Mouse (Mus musculus) liver, embryonic 12.5 days (tissue): ENCODE data around the gene Prkci. TPM values are rescaled to one million over a fixed set of nuclear protein-coding genes. Genes with fewer than 3 reads are reported as not detected.

ENCODE experiments used
- ATAC-seq: fragments of 200-750 bp; cut with Nextera tagmentation; 2 replicates; pipeline ENCODE4 v1.8.0; 2017; ENCODE audit warnings: moderate number of reproducible peaks, mild to moderate bottlenecking, moderate library complexity
- H3K27ac ChIP-seq: fragments of 300-500 bp; sonication (generic); 2 replicates; pipeline ENCODE4 v1.5.1; 2016; ENCODE audit warnings: mild to moderate bottlenecking
- H3K27me3 ChIP-seq: fragments of 300-500 bp; sonication (generic); replicated peaks from 2 replicates; pipeline ENCODE4 v1.6.1; 2016; ENCODE audit warnings: mild to moderate bottlenecking, moderate library complexity
- H3K36me3 ChIP-seq: fragments of 300-500 bp; sonication (generic); 2 replicates; pipeline ENCODE4 v1.6.1; 2016; ENCODE audit warnings: mild to moderate bottlenecking, moderate library complexity
- H3K4me1 ChIP-seq: fragments of 300-500 bp; sonication (generic); 2 replicates; pipeline ENCODE4 v1.6.1; 2016
- H3K4me2 ChIP-seq: fragments of 300-500 bp; sonication (generic); 2 replicates; pipeline ENCODE4 v1.6.1; 2016; ENCODE audit warnings: mild to moderate bottlenecking, moderate library complexity
- H3K4me3 ChIP-seq: fragments of 300-500 bp; sonication (generic); 2 replicates; pipeline ENCODE4 v1.5.1; 2016; ENCODE audit warnings: mild to moderate bottlenecking, moderate library complexity
- H3K9ac ChIP-seq: fragments of 300-500 bp; sonication (generic); 2 replicates; pipeline ENCODE4 v1.6.1; 2016; ENCODE audit warnings: mild to moderate bottlenecking, moderate library complexity
- H3K9me3 ChIP-seq: fragments of 300-500 bp; sonication (generic); replicated peaks from 2 replicates; pipeline ENCODE4 v1.6.1; 2016; ENCODE audit warnings: mild to moderate bottlenecking, moderate library complexity
- WGBS: fragments of 180-500 bp; shearing (Covaris S2); methylation state at CpG from one replicate; pipeline ENCODE4 v1.1.7; 2016; ENCODE audit not compliant: insufficient replicate concordance; 5-methylcytosine and 5-hydroxymethylcytosine counted together
- microRNA-seq: library from miRNA; unstranded; fragments of <30 nt; microRNA quantifications from one replicate; pipeline ENCODE4, GENCODE M21; 2017
- polyA plus RNA-seq: library from polyadenylated mRNA; unstranded; fragments of >200 nt; fragmentation: Nextera tagmentation; extraction: Ambion mirVana; gene quantifications from 2 replicates; pipeline ENCODE4 v1.2.1, GENCODE M21; 2016

The Prkci gene
- polyA plus RNA-seq, 1 experiment from 2014 or later, result 12.5 TPM

- H3K9me3 ChIP-seq, result no peaks in the 10 kb centered on the region
Observed at GRCm38 (mm10) chr3:31095179-31095490, 99.6 kb downstream of the Prkci start.

GRCm38 (mm10) chr3:31095491-31096154 lies 100.1 kb downstream of the Prkci start:
- peak overlapping the region; percentile 99 for H3K4me2 ChIP-seq
- WGBS, result 1% methylated on average over 32 of the region's 33 CpGs
- no peaks in the 10 kb centered on the region for H3K27me3 ChIP-seq
- H3K36me3 ChIP-seq, result peaks cover 3% of the 10 kb centered on the region; the same call in 1 of the 2 replicates
- H3K27ac ChIP-seq, result peak overlapping the region; percentile 97
- peaks cover 53% of the 10 kb centered on the region for H3K4me1 ChIP-seq
- H3K9ac ChIP-seq, result peak overlapping the region; percentile 98
- peak; percentile 3; the same call in 1 of the 2 replicates for ATAC-seq
- H3K4me3 ChIP-seq, result peak overlapping the region; percentile 88
- no peaks in the 10 kb centered on the region for H3K9me3 ChIP-seq

More at GRCm38 (mm10) chr3:31095179-31095490, 99.6 kb downstream of the Prkci start:
- no peaks in the 10 kb centered on the region; the same call in 1 of the 2 replicates for H3K27me3 ChIP-seq
- peaks cover 53% of the 10 kb centered on the region for H3K4me1 ChIP-seq
- WGBS, result 1% methylated on average over 20 of the region's 39 CpGs
- peak overlapping the region; percentile 97 for H3K27ac ChIP-seq
- peak overlapping the region; percentile 98 for H3K9ac ChIP-seq
- H3K36me3 ChIP-seq, result peaks cover 3% of the 10 kb centered on the region; the same call in 1 of the 2 replicates
- no peak for ATAC-seq
- H3K4me3 ChIP-seq, result peak overlapping the region; percentile 88
- peak overlapping the region; percentile 99 for H3K4me2 ChIP-seq

GRCm38 (mm10) chr3:31096155-31097101 lies 100.9 kb downstream of the Prkci start:
- Histone ChIP-seq H3K36me3 (peaks cover 3% of the 10 kb centered on the region; the same call in 1 of the 2 replicates), H3K27ac (peak overlapping the region; percentile 97; the same call in 1 of the 2 replicates), H3K4me3 (peak overlapping the region; percentile 88), H3K4me1 (peaks cover 46% of the 10 kb centered on the region), H3K9ac (peak overlapping the region; percentile 98), H3K4me2 (peak overlapping the region; percentile 99), H3K9me3 (no peaks in the 10 kb centered on the region), H3K27me3 (no peaks in the 10 kb centered on the region)
- no peak for ATAC-seq
- WGBS, result 50% methylated on average over 10 of the region's 10 CpGs

GRCm38 (mm10) chr3:31097102-31097720 lies 101.7 kb downstream of the Prkci start:
- H3K9ac ChIP-seq, result no peak overlapping the region
- H3K27ac ChIP-seq, result no peak overlapping the region
- H3K4me3 ChIP-seq, result no peak overlapping the region
- no peaks in the 10 kb centered on the region for H3K9me3 ChIP-seq
- H3K4me2 ChIP-seq, result no peak overlapping the region
- peaks cover 41% of the 10 kb centered on the region for H3K4me1 ChIP-seq
- H3K36me3 ChIP-seq, result peaks cover 3% of the 10 kb centered on the region; the same call in 1 of the 2 replicates
- no peak for ATAC-seq
- 84% methylated on average over 13 of the region's 13 CpGs for WGBS
- H3K27me3 ChIP-seq, result no peaks in the 10 kb centered on the region

GRCm38 (mm10) chr3:31097976-31098375 lies 102.4 kb downstream of the Prkci start:
- peaks cover 3% of the 10 kb centered on the region; the same call in 1 of the 2 replicates for H3K36me3 ChIP-seq
- peaks cover 36% of the 10 kb centered on the region for H3K4me1 ChIP-seq
- no peak overlapping the region for H3K9ac ChIP-seq
- H3K4me2 ChIP-seq, result 0 out of 2 replicates have a peak overlapping the region, but pooled peaks have one; percentile 5
- H3K27ac ChIP-seq, result no peak overlapping the region
- no peak overlapping the region for H3K4me3 ChIP-seq
- no peaks in the 10 kb centered on the region for H3K27me3 ChIP-seq
- 75% methylated on average over 11 of the region's 11 CpGs for WGBS
- no peaks in the 10 kb centered on the region for H3K9me3 ChIP-seq
- no peak for ATAC-seq

GRCm38 (mm10) chr3:31098556-31098955 lies 103.0 kb downstream of the Prkci start:
- Histone ChIP-seq H3K9me3 (no peaks in the 10 kb centered on the region), H3K4me2 (no peak overlapping the region), H3K36me3 (peaks cover 3% of the 10 kb centered on the region; the same call in 1 of the 2 replicates), H3K4me1 (peaks cover 32% of the 10 kb centered on the region), H3K27me3 (no peaks in the 10 kb centered on the region), H3K4me3 (no peak overlapping the region), H3K9ac (no peak overlapping the region), H3K27ac (no peak overlapping the region)
- ATAC-seq, result no peak
- 80% methylated on average over 1 of the region's 1 CpGs for WGBS

- Histone ChIP-seq H3K4me3 (no peak overlapping the region), H3K4me2 (no peak overlapping the region), H3K9ac (no peak overlapping the region), H3K9me3 (no peaks in the 10 kb centered on the region), H3K27me3 (no peaks in the 10 kb centered on the region), H3K27ac (no peak overlapping the region), H3K4me1 (peaks cover 36% of the 10 kb centered on the region), H3K36me3 (peaks cover 3% of the 10 kb centered on the region; the same call in 1 of the 2 replicates)
- WGBS, result 73% methylated on average over 5 of the region's 5 CpGs
- ATAC-seq, result no peak
Observed at GRCm38 (mm10) chr3:31100026-31100425, 104.5 kb downstream of the Prkci start.

GRCm38 (mm10) chr3:31100802-31101201 lies 105.3 kb downstream of the Prkci start:
- Histone ChIP-seq H3K27me3 (no peaks in the 10 kb centered on the region), H3K4me2 (no peak overlapping the region), H3K4me3 (no peak overlapping the region), H3K27ac (no peak overlapping the region), H3K9ac (no peak overlapping the region), H3K4me1 (peaks cover 32% of the 10 kb centered on the region), H3K36me3 (peaks cover 3% of the 10 kb centered on the region; the same call in 1 of the 2 replicates), H3K9me3 (no peaks in the 10 kb centered on the region)
- 89% methylated on average over 3 of the region's 3 CpGs for WGBS
- ATAC-seq, result no peak

Small RNA genes lying within 50 kb of the gene (microRNA-seq; reads per million reads assigned to microRNA genes)
- not detected for gene Mir7008

Other genes starting within 250 kb of the Prkci start
- 0.05 TPM in 1 of 2 replicates, not detected in the other for gene Samd7, start 249.5 kb upstream of the Prkci start, polyA plus RNA-seq
- gene Sec62, start 202.9 kb upstream of the Prkci start, polyA plus RNA-seq, result 60.5 and 65.5 TPM in 2 replicates
- gene Gpr160, start 139.8 kb upstream of the Prkci start, polyA plus RNA-seq, result 1.5 and 2.7 TPM in 2 replicates
- gene Phc3, start 26.3 kb upstream of the Prkci start, polyA plus RNA-seq, result 2.8 and 3.2 TPM in 2 replicates
- gene Skil, start 99.3 kb downstream of the Prkci start, polyA plus RNA-seq, result 7.6 and 8.5 TPM in 2 replicates
- 0.18 and 0.23 TPM in 2 replicates for gene Cldn11, start 154.2 kb downstream of the Prkci start, polyA plus RNA-seq